Mouse (Mus musculus) ES-Bruce4 (cell line): ENCODE data around the gene Epb41l1. TPM values are rescaled to one million over a fixed set of nuclear protein-coding genes. Genes with fewer than 3 reads are reported as not detected.
A peak's percentile ranks its signal among the peaks of the same experiment; 100 is the strongest.

Source experiments
- H3K27ac ChIP-seq: 2 replicates; pipeline ENCODE4 v1.5.1; 2012; ENCODE audit warnings: low read length, inconsistent platforms; ENCODE audit not compliant: insufficient read depth
- H3K27me3 ChIP-seq: 2 replicates; pipeline ENCODE4 v1.6.1; 2012; ENCODE audit warnings: mild to moderate bottlenecking, low read length, inconsistent platforms; ENCODE audit not compliant: control insufficient read depth, poor library complexity, insufficient read depth, severe bottlenecking
- H3K36me3 ChIP-seq: 2 replicates; pipeline ENCODE4 v1.6.1; 2012; ENCODE audit warnings: inconsistent platforms, mild to moderate bottlenecking, low read length, moderate library complexity; ENCODE audit not compliant: control insufficient read depth, poor library complexity, insufficient read depth, severe bottlenecking
- H3K4me1 ChIP-seq: one replicate; pipeline ENCODE4 v1.8.1; 2011; ENCODE audit warnings: low read length; ENCODE audit not compliant: control insufficient read depth, insufficient read depth
- H3K4me3 ChIP-seq: 2 replicates; pipeline ENCODE4 v1.5.1; 2011; ENCODE audit warnings: low read depth, mild to moderate bottlenecking, low read length
- H3K9ac ChIP-seq: 2 replicates; pipeline ENCODE4 v1.6.1; 2012; ENCODE audit warnings: low read depth, mild to moderate bottlenecking, inconsistent platforms; ENCODE audit not compliant: poor library complexity, severe bottlenecking
- H3K9me3 ChIP-seq: replicated peaks from 2 replicates; pipeline ENCODE4 v1.6.1; 2012; ENCODE audit warnings: mild to moderate bottlenecking, low read length, inconsistent platforms; ENCODE audit not compliant: control insufficient read depth, poor library complexity, insufficient read depth, severe bottlenecking
- CTCF ChIP-seq: IDR thresholded peaks from one replicate; pipeline ENCODE4 v1.8.1; 2011; ENCODE audit warnings: low read depth, low read length
- EP300 ChIP-seq: IDR thresholded peaks from 2 replicates; pipeline ENCODE4 v1.6.1; 2011; ENCODE audit warnings: low read depth, low read length; ENCODE audit not compliant: insufficient read depth
- POLR2A ChIP-seq: IDR thresholded peaks from one replicate; pipeline ENCODE4 v1.8.1; 2011; ENCODE audit warnings: low read length; ENCODE audit not compliant: insufficient read depth
- polyA plus RNA-seq: library from polyadenylated mRNA; stranded (reverse); fragments of >200 nt; gene quantifications from 2 replicates; pipeline ENCODE4 v1.2.4, GENCODE M21; 2011; ENCODE audit warnings: low read depth; ENCODE audit not compliant: missing spikeins, insufficient read depth, insufficient read length

The Epb41l1 gene
- polyA plus RNA-seq, 1 experiment, result 23.6 TPM

DNA sequence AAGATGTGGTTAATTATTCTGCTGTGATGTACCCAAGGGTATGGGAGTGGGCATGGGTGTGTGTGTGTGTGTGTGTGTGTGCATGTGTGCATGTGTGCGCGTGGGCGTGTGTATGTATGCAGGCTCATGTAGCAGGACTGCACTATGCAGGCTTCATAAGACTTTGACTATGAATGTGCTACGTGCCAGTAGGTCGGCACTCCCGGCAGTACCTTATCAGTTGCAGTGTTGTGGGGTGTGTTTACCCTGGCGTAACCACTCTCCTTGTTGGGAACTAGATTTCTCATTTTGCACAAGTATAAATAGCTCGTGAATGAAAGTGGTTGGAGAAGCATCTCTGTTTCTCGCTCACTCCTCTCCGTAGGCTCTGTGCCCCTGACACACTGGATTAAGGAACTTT is 162.2 kb downstream of the Epb41l1 start:
- Histone ChIP-seq H3K4me1 (no peaks in the 10 kb centered on the region), H3K9me3 (no peaks in the 10 kb centered on the region), H3K36me3 (no peaks in the 10 kb centered on the region), H3K9ac (no peak overlapping the region), H3K27ac (no peak overlapping the region), H3K4me3 (no peak overlapping the region), H3K27me3 (no peaks in the 10 kb centered on the region)
- TF ChIP-seq POLR2A (no peak), CTCF (no peak), EP300 (no peak)

DNA sequence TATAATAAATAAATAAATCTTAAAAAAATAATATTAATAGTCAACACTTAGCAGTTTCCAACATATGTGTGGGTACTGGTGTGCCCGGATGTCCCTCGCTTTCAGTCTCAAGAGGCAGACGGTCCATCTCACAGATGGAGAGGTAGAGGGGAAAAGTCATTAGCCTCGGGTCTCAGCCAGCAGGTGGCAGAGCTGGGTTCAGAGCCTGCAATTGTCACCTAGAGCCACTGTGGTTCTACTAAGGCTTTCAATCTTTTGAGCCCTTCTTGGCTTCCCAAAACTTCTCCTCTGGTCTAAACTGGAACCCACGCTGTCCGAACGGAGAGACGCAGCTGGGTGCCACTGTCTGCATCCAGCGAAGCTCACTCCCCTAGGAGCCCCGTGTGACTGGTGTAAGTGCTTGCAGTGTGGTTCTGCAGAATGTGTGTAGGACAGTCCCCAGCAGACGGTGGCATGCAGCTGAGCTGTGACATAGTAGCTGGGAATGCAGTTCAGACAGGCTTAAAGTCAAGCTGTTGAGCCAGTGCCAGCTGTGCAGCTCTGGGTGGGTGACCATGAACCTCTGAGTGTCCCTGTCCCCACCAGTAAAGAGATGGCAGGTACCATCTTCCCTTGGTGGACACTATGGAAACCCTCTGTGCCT is 163.6 kb downstream of the Epb41l1 start:
- Histone ChIP-seq H3K4me3 (no peak overlapping the region), H3K9me3 (no peaks in the 10 kb centered on the region), H3K27ac (no peak overlapping the region), H3K9ac (no peak overlapping the region), H3K36me3 (no peaks in the 10 kb centered on the region), H3K27me3 (no peaks in the 10 kb centered on the region), H3K4me1 (no peaks in the 10 kb centered on the region)
- TF ChIP-seq EP300 (no peak), CTCF (peak; percentile 71)

DNA sequence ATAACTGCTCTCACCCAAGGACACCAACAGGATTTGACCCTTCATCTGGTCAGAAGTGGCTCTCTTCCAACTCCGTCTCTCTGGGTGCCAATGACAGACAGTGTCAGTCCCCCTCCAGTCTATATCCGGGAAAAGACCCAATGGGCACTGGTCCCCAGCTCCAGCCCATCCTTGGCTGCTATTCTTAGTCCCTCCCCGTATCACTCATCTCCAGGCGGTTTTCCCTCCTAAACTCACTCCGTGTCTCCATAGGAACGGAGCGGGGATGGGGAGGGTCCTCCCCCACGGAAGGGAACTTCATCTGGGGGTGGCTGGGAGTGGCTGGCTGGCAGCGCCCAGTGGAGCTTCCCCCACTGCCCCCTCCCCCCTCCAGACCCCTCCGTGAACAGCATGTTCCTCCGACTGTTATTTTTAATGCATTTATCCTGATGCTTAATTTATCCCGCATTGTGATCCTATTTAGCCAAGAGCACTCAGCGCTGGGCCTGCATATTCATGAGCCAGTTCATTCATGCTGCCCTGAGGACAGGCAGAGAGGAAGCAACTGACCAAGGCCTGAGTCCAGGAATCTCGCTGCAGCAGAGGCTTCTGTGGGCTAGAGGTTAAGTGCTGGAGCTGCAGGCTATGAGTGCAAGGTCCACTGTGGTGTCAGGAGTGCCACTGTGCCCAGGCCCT is 164.2 kb downstream of the Epb41l1 start:
- no peaks in the 10 kb centered on the region for H3K4me1 ChIP-seq
- H3K9me3 ChIP-seq, result no peaks in the 10 kb centered on the region
- H3K9ac ChIP-seq, result no peak overlapping the region
- H3K4me3 ChIP-seq, result no peak overlapping the region
- no peaks in the 10 kb centered on the region for H3K36me3 ChIP-seq
- H3K27me3 ChIP-seq, result no peaks in the 10 kb centered on the region
- no peak overlapping the region for H3K27ac ChIP-seq
- TF ChIP-seq POLR2A (no peak), CTCF (no peak), EP300 (no peak)

DNA sequence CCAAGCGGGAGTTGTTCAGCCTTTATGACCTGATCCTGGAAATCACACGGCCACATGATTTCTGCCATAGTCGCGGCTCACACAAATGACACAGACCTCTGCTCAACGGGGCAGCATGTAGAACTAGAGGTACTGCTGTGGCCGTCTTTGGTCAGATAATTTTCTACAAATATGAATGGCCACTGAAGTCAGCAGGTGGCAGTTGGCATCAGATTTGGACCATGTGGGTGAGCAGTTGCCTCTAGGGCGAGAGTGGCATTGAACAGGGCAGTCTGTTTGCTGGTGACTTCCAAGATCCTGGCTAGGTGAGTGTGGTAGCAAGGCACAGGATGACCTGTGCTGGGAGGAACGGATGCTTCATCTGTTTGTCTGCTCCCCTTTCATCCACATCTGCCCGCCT is 168.8 kb downstream of the Epb41l1 start:
- no peak for TF ChIP-seq POLR2A
- no peak for TF ChIP-seq EP300
- no peak for TF ChIP-seq CTCF
- no peaks in the 10 kb centered on the region for H3K9me3 ChIP-seq
- H3K36me3 ChIP-seq, result no peaks in the 10 kb centered on the region
- no peak overlapping the region for H3K9ac ChIP-seq
- no peaks in the 10 kb centered on the region for H3K4me1 ChIP-seq
- H3K4me3 ChIP-seq, result no peak overlapping the region
- H3K27ac ChIP-seq, result no peak overlapping the region
- H3K27me3 ChIP-seq, result no peaks in the 10 kb centered on the region

Other genes with a start within 250 kb of the Epb41l1 start
- 478 and 518 TPM in 2 replicates for gene Rbm39, start 240.7 kb upstream of the Epb41l1 start, polyA plus RNA-seq
- 71.2 and 78.8 TPM in 2 replicates for gene Phf20, start 224.4 kb upstream of the Epb41l1 start, polyA plus RNA-seq
- 4.8 and 6.5 TPM in 2 replicates for gene Cnbd2, start 108.6 kb upstream of the Epb41l1 start, polyA plus RNA-seq
- gene Scand1, start 108.2 kb upstream of the Epb41l1 start, polyA plus RNA-seq, result 20.1 and 20.5 TPM in 2 replicates
- gene Aar2, start 126.7 kb downstream of the Epb41l1 start, polyA plus RNA-seq, result 16.4 and 22.5 TPM in 2 replicates
- gene Dlgap4, start 192.8 kb downstream of the Epb41l1 start, polyA plus RNA-seq, result 60.6 and 79.3 TPM in 2 replicates